Mouse (Mus musculus) neural tube, embryonic 13.5 days (tissue): ENCODE data around the gene Syt14. TPM values are rescaled to one million over a fixed set of nuclear protein-coding genes. Genes with fewer than 3 reads are reported as not detected.
A peak's percentile ranks its signal among the peaks of the same experiment; 100 is the strongest.

Source experiments
- ATAC-seq: fragments of 200-750 bp; cut with Nextera tagmentation; 2 replicates; pipeline ENCODE4 v1.8.0; 2017; ENCODE audit warnings: low read depth, mild to moderate bottlenecking, moderate TSS enrichment, moderate library complexity
- H3K27ac ChIP-seq: fragments of 300-500 bp; sonication (generic); replicated peaks from 2 replicates; pipeline ENCODE4 v1.5.1; 2015; ENCODE audit warnings: moderate library complexity, mild to moderate bottlenecking, inconsistent platforms
- H3K27me3 ChIP-seq: fragments of 300-500 bp; sonication (generic); 2 replicates; pipeline ENCODE4 v1.6.1; 2015; ENCODE audit warnings: mild to moderate bottlenecking, inconsistent platforms
- H3K36me3 ChIP-seq: fragments of 300-500 bp; sonication (generic); 2 replicates; pipeline ENCODE4 v1.6.1; 2015; ENCODE audit warnings: mild to moderate bottlenecking, inconsistent platforms
- H3K4me1 ChIP-seq: fragments of 300-500 bp; sonication (generic); replicated peaks from 2 replicates; pipeline ENCODE4 v1.6.1; 2015; ENCODE audit warnings: inconsistent platforms
- H3K4me2 ChIP-seq: fragments of 300-500 bp; sonication (generic); 2 replicates; pipeline ENCODE4 v1.6.1; 2015; ENCODE audit warnings: inconsistent platforms, mild to moderate bottlenecking, moderate library complexity
- H3K4me3 ChIP-seq: fragments of 300-500 bp; sonication (generic); 2 replicates; pipeline ENCODE4 v1.5.1; 2015; ENCODE audit warnings: mild to moderate bottlenecking, inconsistent platforms
- H3K9ac ChIP-seq: fragments of 300-500 bp; sonication (generic); 2 replicates; pipeline ENCODE4 v1.6.1; 2015; ENCODE audit warnings: moderate library complexity, mild to moderate bottlenecking, inconsistent platforms
- H3K9me3 ChIP-seq: fragments of 300-500 bp; sonication (generic); 2 replicates; pipeline ENCODE4 v1.6.1; 2016; ENCODE audit warnings: inconsistent platforms
- WGBS: fragments of 180-500 bp; shearing (Covaris S2); methylation state at CpG from one replicate; pipeline ENCODE4 v1.1.7; 2015; 5-methylcytosine and 5-hydroxymethylcytosine counted together
- polyA plus RNA-seq: library from polyadenylated mRNA; unstranded; fragments of >200 nt; fragmentation: Nextera tagmentation; extraction: Ambion mirVana; gene quantifications from 2 replicates; pipeline ENCODE4 v1.2.1, GENCODE M21; 2015

Syt14 gene
- polyA plus RNA-seq, 1 experiment from 2014 or later = 5.6 TPM

DNA sequence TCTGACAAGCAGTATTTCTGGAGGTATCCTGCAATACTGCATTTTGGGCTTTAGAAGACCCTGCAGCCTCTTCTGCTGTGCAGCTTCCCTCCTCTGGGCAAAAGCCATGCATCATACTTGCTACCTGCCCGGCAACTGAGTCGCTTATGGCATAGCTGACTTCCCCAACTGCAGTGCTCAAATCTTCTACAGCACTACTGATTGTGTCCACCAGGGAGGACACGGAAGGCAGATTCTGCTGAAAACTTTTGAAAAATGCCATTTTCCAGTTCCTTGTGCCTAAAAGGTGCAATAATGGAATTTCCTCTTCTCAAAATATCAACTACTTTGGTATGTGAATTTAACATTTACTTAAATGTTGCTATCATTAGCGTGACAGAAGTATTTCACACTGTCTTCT is 51.2 kb downstream of the Syt14 start:
- ATAC-seq = no peak
- H3K4me1 ChIP-seq = no peaks in the 10 kb centered on the region
- 88% methylated on average over 4 of the region's 4 CpGs for WGBS
- no peaks in the 10 kb centered on the region for H3K9me3 ChIP-seq
- H3K4me2 ChIP-seq = no peak overlapping the region
- no peaks in the 10 kb centered on the region for H3K27me3 ChIP-seq
- no peak overlapping the region for H3K27ac ChIP-seq
- H3K4me3 ChIP-seq = no peak overlapping the region
- H3K9ac ChIP-seq = no peak overlapping the region
- H3K36me3 ChIP-seq = no peaks in the 10 kb centered on the region; the same call in 1 of the 2 replicates

DNA sequence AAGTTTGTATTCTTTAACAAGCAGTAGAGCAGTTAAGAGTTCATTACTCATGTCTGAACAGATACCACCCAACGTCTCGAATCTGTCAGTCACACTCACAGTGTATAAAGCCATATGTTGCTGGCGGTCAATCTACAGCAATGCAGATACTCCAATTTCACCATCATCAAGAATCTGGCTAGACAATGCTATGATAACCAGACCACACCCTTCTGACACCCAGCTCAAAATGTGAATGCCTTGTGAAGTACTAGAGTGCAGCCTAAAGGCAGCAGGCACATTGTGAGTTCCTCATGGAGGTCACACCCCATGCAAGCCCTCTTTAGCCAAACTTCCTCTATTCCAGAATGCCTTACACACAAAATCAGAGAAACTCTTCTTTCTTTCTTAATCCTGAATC is 53.9 kb downstream of the Syt14 start:
- Histone ChIP-seq H3K9ac (no peak overlapping the region), H3K36me3 (no peaks in the 10 kb centered on the region; the same call in 1 of the 2 replicates), H3K27me3 (no peaks in the 10 kb centered on the region), H3K4me3 (no peak overlapping the region), H3K4me2 (no peak overlapping the region), H3K9me3 (no peaks in the 10 kb centered on the region), H3K27ac (no peak overlapping the region), H3K4me1 (no peaks in the 10 kb centered on the region)
- no peak for ATAC-seq
- WGBS = 92% methylated on average over 3 of the region's 3 CpGs

DNA sequence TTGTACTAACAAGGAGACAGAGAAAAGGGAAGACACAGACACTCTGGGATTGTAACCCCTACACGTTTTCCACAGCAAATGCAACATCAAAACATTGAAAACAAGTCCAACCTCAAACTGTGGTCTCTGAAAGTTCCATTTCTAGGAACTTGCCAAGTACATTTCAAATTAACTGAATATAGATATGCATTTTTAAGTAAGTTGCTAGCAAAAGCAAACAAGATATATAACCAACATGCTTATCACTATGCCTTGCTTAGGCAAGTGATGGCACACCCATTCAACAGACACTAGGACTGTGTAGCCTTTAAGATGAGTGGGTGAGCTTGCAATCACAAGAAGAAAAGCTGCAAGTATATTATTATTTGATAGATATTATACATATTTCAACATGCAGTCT is 54.5 kb downstream of the Syt14 start:
- no peak for ATAC-seq
- no peak overlapping the region for H3K27ac ChIP-seq
- H3K9me3 ChIP-seq = no peaks in the 10 kb centered on the region
- H3K27me3 ChIP-seq = no peaks in the 10 kb centered on the region
- H3K4me3 ChIP-seq = no peak overlapping the region
- WGBS = 85% methylated on average over 1 of the region's 1 CpGs
- H3K4me2 ChIP-seq = no peak overlapping the region
- H3K9ac ChIP-seq = no peak overlapping the region
- H3K36me3 ChIP-seq = no peaks in the 10 kb centered on the region; the same call in 1 of the 2 replicates
- H3K4me1 ChIP-seq = no peaks in the 10 kb centered on the region

DNA sequence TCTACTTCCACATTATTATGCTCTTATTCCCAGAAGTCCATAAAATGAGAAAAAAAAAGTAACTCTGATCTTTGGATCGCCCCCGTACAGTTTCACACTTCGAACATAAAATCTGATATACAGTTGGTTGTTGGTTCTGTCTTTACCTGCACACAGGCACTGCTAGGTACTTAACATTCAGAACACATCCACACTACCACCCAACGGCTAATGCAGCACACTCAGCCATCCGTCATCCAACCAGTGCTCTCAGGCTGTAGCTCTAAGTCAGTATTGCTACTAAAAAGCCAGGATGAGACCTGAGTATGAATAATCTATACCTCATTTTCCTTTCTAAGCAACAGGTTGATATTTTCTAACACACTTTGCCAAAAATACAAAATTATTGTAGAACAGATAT is 73.3 kb downstream of the Syt14 start:
- Histone ChIP-seq H3K36me3 (peaks cover 12% of the 10 kb centered on the region), H3K27me3 (no peaks in the 10 kb centered on the region), H3K4me2 (no peak overlapping the region), H3K4me1 (no peaks in the 10 kb centered on the region), H3K27ac (no peak overlapping the region), H3K9ac (no peak overlapping the region), H3K4me3 (no peak overlapping the region), H3K9me3 (no peaks in the 10 kb centered on the region)
- WGBS = 71% methylated on average over 5 of the region's 5 CpGs
- 0 out of 2 replicates have a peak, but pooled peaks have one; percentile 56 for ATAC-seq

DNA sequence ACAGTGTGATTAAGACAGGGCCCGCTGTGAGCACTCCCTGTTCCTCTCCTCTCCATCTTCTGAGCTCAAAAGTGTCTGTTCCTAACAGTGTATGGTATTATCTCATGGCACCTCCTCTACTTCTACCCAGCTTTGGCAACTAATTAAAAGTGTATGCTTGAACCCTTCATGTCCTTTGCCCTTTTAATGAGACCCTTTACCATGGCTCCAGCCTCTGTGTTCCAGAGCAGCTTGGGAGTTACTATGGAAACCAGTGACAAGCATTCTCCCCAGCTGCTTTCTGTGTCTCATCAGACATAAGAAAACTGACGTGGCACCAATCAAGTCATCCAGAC is 87.8 kb downstream of the Syt14 start:
- Histone ChIP-seq H3K9me3 (no peaks in the 10 kb centered on the region), H3K9ac (no peak overlapping the region), H3K4me1 (peaks cover 6% of the 10 kb centered on the region), H3K4me3 (no peak overlapping the region), H3K4me2 (no peak overlapping the region), H3K36me3 (no peaks in the 10 kb centered on the region), H3K27ac (peak overlapping the region; percentile 18; the same call in 1 of the 2 replicates), H3K27me3 (no peaks in the 10 kb centered on the region)
- ATAC-seq = no peak
- WGBS = 25% methylated on average over 2 of the region's 2 CpGs

DNA sequence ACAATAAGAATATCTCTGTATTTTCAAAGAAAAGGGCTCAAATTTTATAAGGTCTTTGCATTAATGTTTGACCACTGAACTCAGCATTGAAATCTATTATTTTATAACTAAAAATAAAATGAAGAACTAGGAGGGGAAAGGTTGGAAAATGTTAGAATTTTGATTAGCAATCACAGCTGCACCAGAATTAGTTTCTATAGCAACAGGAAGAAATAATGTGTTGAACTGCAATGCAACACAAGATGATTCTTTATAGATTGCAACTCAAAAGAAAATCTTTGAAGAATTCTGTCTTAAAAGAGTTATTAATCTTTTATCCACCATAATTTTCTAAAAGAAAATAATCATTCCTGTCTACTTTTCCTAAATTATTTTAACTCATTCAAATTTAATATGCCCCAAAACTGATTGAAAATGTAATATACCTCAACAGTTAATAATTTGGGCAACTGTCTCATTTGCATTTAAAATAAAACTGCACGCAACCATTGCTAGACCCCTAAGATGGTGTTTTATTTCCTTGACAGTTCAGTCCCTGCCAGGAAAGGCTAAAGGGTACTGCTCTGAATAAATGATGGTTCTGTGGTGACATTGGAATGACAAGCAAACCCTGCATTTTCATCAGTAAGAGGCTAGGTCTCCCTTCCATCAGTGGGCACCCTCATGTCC is 88.3 kb downstream of the Syt14 start:
- Histone ChIP-seq H3K27ac (peak overlapping the region; percentile 18; the same call in 1 of the 2 replicates), H3K4me1 (peaks cover 6% of the 10 kb centered on the region), H3K36me3 (no peaks in the 10 kb centered on the region), H3K4me2 (no peak overlapping the region), H3K9me3 (no peaks in the 10 kb centered on the region), H3K27me3 (no peaks in the 10 kb centered on the region), H3K9ac (no peak overlapping the region), H3K4me3 (no peak overlapping the region)
- no peak for ATAC-seq
- WGBS = 31% methylated on average over 1 of the region's 1 CpGs

DNA sequence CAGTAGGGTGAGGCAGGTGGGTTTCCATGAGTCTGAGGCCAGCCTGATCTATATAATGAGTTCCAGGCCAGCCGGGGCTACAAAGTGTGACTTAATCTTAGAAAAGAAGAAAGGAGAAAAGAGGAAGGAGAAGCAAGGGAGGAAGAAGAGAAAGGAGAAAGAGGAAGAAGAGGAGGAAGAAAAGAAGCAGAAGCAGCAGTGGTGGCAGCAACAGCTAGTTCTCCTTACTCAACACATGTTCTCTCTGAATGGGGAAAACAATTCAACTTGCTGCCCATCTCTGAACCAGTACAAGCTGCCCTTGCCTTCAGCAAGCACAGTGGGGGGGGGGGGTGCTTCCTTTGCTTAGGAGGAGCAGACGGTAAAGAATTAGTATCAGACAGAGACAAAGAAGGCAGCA is 96.5 kb downstream of the Syt14 start:
- Histone ChIP-seq H3K4me3 (no peak overlapping the region), H3K27ac (no peak overlapping the region), H3K4me2 (no peak overlapping the region), H3K36me3 (no peaks in the 10 kb centered on the region), H3K9ac (no peak overlapping the region), H3K9me3 (no peaks in the 10 kb centered on the region), H3K4me1 (no peaks in the 10 kb centered on the region), H3K27me3 (no peaks in the 10 kb centered on the region)
- no peak for ATAC-seq
- WGBS = 66% methylated on average over 2 of the region's 2 CpGs

DNA sequence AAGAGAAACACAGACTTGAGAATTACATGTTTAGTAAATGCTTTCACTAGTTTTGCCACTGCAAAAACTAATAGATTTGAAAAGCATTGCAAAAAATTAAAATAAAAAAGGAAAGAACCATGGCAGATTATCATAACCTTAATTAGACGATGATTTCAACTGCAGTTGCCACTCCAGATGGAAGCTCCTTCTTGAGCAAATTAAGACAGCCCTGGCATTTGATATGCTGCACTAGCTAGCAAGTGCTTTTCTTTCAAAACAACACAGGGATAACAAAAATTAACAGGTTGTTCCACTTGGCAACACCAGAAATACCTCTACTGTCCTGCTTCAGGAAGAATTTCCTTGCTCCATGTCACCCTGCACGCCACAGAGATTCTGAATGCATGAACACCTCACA is 97.6 kb downstream of the Syt14 start:
- Histone ChIP-seq H3K9ac (no peak overlapping the region), H3K27me3 (no peaks in the 10 kb centered on the region), H3K4me2 (no peak overlapping the region), H3K27ac (no peak overlapping the region), H3K9me3 (no peaks in the 10 kb centered on the region), H3K36me3 (peaks cover 3% of the 10 kb centered on the region; the same call in 1 of the 2 replicates), H3K4me3 (no peak overlapping the region), H3K4me1 (no peaks in the 10 kb centered on the region)
- WGBS = 97% methylated on average over 2 of the region's 2 CpGs
- no peak for ATAC-seq

DNA sequence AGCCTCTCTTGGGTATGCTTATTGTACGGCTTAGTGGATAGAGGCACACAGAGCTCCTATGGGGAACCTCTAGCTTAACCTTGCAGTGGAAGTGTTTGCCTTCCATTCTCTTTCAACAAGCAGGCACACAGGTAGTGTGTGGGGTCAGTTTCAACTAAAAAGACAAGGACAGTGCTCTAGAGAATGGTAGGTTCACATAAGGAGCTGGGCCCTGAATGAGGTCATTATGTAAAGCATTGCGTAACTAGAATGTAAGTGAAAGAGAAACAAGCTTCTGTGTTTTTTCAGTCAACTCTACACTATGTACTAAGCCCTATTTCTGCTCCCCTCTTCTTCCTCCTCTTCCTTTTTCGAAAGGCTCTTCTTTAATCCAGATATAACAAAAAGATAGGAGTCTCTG is 103.8 kb downstream of the Syt14 start:
- Histone ChIP-seq H3K9me3 (no peaks in the 10 kb centered on the region), H3K4me3 (no peak overlapping the region), H3K27ac (no peak overlapping the region), H3K36me3 (peaks cover 30% of the 10 kb centered on the region), H3K4me1 (no peaks in the 10 kb centered on the region), H3K4me2 (no peak overlapping the region), H3K9ac (no peak overlapping the region), H3K27me3 (no peaks in the 10 kb centered on the region)
- no peak for ATAC-seq
- WGBS = 84% methylated on average over 3 of the region's 3 CpGs

DNA sequence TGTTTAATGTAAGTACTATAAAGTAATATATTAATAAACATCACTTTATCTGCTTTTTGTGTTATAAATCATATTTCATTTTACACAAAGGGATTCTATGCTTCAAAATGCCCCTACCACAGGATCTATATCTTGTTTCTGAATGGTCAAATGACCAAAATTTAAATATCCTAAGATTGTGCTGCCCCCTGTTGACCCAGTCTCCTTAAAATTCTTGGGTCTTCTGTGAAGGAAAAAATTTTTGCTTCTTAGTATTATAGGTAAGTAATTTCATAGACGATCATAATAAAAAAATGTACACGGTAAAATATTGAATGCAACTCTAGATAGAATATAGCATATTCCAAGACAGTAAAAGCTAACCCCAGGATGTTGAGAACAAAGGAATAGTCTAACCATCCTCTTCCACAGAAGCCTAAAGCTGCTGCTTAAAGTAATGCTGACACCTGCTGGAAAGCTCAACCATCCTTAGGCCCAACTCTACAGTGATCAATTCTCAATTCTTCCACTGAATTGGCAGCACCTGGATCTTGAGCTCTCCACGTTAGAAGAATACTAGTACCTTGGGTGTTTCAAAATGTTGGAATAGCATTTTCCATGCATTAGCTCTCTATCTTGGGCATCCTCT is 123.4 kb downstream of the Syt14 start:
- no peak overlapping the region for H3K27ac ChIP-seq
- no peaks in the 10 kb centered on the region for H3K9me3 ChIP-seq
- H3K27me3 ChIP-seq = no peaks in the 10 kb centered on the region
- H3K36me3 ChIP-seq = peaks cover 10% of the 10 kb centered on the region
- WGBS = 77% methylated on average over 3 of the region's 3 CpGs
- H3K4me1 ChIP-seq = no peaks in the 10 kb centered on the region
- no peak overlapping the region for H3K4me3 ChIP-seq
- no peak overlapping the region for H3K9ac ChIP-seq
- no peak overlapping the region for H3K4me2 ChIP-seq
- ATAC-seq = no peak

DNA sequence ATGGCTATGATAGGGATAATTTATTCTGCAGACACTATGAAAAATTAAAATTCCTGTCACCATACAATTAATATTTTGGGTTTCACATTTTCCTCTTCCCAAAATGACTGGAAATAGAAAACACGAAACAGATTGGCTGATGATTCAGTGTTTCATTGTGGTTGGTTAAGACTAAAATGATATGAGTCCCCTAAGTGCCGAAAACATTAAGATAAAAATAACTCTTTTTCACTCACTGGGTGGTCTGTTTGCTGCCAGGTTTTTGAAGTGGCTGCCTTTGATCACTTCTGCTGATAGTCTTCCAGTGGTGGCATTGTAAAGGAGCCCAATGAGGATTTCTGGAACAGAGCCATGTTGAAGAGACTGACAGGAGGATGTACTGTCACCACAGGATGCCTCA is 134.1 kb downstream of the Syt14 start:
- Histone ChIP-seq H3K36me3 (peaks cover 10% of the 10 kb centered on the region), H3K9ac (no peak overlapping the region), H3K4me2 (no peak overlapping the region), H3K27me3 (no peaks in the 10 kb centered on the region), H3K27ac (no peak overlapping the region), H3K4me1 (no peaks in the 10 kb centered on the region), H3K4me3 (no peak overlapping the region), H3K9me3 (no peaks in the 10 kb centered on the region)
- ATAC-seq = no peak
- WGBS = 81% methylated on average over 2 of the region's 2 CpGs

DNA sequence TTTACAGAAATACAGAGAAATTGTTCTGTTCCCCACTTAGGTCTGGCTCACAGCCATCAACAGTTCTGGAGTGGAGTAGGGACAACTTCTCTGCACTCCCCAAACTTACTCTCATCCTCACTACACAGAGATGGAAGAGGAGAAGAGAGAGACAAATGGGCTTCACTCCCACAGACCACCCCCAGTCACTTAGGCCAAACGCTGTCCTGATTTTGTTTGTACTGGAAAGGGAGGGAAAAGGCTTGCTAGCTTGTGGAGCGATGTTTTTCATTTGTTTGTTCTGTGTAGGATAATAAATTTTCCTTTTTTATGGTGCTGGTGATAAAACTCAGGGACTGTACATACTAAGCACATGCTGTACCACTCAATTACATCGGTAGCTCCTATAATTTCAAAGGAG is 134.7 kb downstream of the Syt14 start:
- Histone ChIP-seq H3K4me2 (no peak overlapping the region), H3K9me3 (no peaks in the 10 kb centered on the region), H3K36me3 (peaks cover 16% of the 10 kb centered on the region), H3K9ac (no peak overlapping the region), H3K27me3 (no peaks in the 10 kb centered on the region), H3K27ac (no peak overlapping the region), H3K4me1 (no peaks in the 10 kb centered on the region), H3K4me3 (no peak overlapping the region)
- 59% methylated on average over 3 of the region's 3 CpGs for WGBS
- ATAC-seq = no peak

DNA sequence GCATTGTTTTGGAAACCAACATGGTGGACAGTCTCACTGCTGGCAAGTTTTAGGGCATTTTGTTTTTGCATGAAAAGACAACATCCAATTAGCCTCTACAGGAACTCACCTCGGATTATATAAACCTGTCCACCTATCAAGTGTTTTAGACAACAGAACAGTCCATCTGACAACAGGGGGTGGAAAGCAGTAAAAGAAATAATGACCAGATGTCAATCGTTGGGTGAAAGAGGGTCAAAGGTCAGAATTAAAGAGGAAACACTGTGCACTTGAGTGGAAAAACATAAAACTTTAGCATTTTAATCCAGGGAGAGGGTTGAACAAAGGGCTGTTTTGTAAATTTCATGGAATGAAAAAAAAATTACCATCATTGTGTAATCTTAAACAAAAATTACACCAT is 136.8 kb downstream of the Syt14 start:
- Histone ChIP-seq H3K27me3 (no peaks in the 10 kb centered on the region), H3K4me3 (no peak overlapping the region), H3K27ac (no peak overlapping the region), H3K36me3 (peaks cover 17% of the 10 kb centered on the region), H3K4me2 (no peak overlapping the region), H3K9me3 (no peaks in the 10 kb centered on the region), H3K9ac (no peak overlapping the region), H3K4me1 (no peaks in the 10 kb centered on the region)
- WGBS = 25% methylated on average over 2 of the region's 2 CpGs
- ATAC-seq = no peak
